Mouse (Mus musculus): ENCODE results near the gene Slc24a2.

DNA sequence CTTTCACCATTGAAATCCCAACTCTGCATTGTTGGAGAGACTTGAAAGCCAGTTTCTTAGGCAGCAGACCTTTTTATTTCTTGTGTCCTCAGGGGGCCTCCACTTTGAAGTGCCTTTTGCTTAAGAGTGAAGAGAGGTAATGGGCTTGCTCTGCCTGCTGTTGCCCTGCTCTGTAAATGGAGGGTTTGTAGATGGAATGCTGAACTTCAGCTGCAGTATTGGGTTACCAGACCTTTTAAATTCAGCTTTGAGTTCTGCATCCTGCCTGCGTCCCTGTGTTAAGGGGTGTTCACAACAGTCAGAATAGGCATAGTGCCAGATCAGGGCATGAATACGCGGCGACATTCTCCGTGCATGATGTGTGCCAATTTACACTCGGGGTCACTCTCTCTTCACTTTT lies 241.0 kb downstream of the Slc24a2 start:
- TF ChIP-seq EP300 (optimal IDR thresholded peaks at IDR 0.05) (no peak), CTCF (IDR thresholded peaks at IDR 0.05; ENCODE audit: low read depth) (no peak)

All from stomach, postnatal 0 days (tissue).